Mouse (Mus musculus): ENCODE measurements around the gene Drp2.

Gene Drp2

GRCm38 (mm10) chrX:134403863-134404583, at the start of gene Drp2:
TSS of gene Drp2 (plus strand) at chrX:134404551.
- DNase-seq (ENCODE audit: low read depth, low spot score): no peak

DNA sequence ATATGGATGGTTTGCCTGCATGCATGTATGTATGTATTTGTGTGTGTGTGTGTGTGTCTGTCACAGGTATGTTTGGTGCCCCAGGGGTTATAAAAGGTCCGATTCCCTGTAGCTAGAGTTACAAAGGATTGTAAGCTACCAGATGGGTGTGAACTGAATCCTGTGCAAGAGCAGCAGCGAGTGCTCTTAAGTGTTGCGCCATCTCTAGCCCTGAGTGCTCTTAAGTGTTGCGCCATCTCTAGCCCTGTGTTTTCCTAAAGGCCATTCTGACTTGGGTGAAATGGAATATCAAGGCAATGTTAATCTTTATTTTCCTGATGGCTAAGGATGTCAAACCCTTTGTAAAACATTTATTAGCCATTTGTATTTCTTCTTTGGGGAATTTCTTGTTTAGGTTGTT, 45.0 kb upstream of the Drp2 start:
- DNase-seq (ENCODE audit: low read depth, low spot score): no peak

- DNase-seq (ENCODE audit: low read depth, low spot score): no peak
Measured at GRCm38 (mm10) chrX:134362156-134362555, 42.2 kb upstream of the Drp2 start.

- DNase-seq (ENCODE audit: low read depth, low spot score): no peak
Measured at GRCm38 (mm10) chrX:134365421-134365820, 38.9 kb upstream of the Drp2 start.

GRCm38 (mm10) chrX:134366547-134366946, 37.8 kb upstream of the Drp2 start:
- no peak for DNase-seq (ENCODE audit: low read depth, low spot score)

GRCm38 (mm10) chrX:134371279-134371678, 33.1 kb upstream of the Drp2 start:
- DNase-seq (ENCODE audit: low read depth, low spot score): no peak

- DNase-seq (ENCODE audit: low read depth, low spot score): no peak
Measured at GRCm38 (mm10) chrX:134374190-134374589, 30.2 kb upstream of the Drp2 start.

GRCm38 (mm10) chrX:134384896-134385295, 19.5 kb upstream of the Drp2 start:
- DNase-seq (ENCODE audit: low read depth, low spot score): no peak

DNA sequence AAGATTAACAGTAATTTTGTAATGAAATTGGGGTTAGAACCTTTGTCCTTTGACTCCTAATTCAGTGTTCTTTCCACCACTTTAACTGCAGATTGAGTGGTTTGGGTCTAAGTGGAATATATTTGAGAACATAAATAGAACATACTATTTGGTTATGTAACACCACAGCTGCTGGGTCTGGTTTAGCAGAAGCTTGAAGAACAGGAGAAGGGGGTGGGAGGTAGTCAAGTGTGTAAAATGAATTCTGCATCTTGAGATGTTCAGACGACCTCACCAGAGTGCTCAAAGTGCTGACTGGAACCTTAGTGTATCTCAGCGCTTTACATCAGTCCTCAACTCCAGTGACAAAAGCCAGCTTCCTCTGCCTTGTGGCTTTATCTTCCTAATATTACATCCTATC, 5.4 kb upstream of the Drp2 start:
- DNase-seq (ENCODE audit: low read depth, low spot score): no peak

DNA sequence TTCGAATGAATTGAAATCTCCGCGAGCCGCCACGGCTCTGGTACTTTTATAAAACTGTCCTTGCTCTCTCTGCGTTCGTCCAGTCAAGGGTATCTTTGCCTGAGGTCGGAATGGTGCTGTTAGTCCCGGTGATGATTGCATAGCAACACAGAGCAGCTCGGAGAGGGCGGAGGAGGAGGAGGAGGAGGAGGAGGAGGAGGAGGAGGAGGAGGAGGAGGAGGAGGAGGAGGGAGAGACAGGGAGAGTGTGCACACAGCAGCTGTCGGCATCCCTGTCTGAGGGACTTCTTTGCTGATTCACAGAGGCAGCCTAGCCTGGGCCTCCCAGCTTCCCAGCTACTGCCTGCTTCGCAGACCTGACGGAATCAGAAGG, 219 bp downstream of the Drp2 start:
- DNase-seq (ENCODE audit: low read depth, low spot score): no peak

- no peak for DNase-seq (ENCODE audit: low read depth, low spot score)
Measured at GRCm38 (mm10) chrX:134409354-134409900, 5.1 kb downstream of the Drp2 start.

DNA sequence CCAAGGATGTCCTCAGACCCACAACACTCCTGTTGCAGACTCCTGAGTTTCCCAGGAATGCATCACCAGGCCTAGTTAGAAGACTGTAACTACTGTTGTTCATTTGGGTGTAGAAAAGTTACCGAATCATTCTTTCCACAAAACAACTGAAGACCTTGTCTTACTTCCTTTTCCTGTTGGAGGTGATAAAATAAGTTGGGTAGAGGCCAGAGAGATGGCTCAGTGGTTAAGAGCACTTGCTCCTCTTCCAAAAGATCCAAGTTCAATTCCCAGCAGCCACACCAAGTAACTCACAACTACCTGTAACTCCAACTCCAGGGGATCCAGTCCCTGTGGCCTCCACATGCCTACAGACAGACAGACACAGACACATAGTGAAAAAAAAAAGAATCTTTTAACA, 7.7 kb downstream of the Drp2 start:
- no peak for DNase-seq (ENCODE audit: low read depth, low spot score)

GRCm38 (mm10) chrX:134420097-134420496, 15.7 kb downstream of the Drp2 start:
- DNase-seq (ENCODE audit: low read depth, low spot score): no peak

GRCm38 (mm10) chrX:134424263-134424662, 19.9 kb downstream of the Drp2 start:
- no peak for DNase-seq (ENCODE audit: low read depth, low spot score)

DNA sequence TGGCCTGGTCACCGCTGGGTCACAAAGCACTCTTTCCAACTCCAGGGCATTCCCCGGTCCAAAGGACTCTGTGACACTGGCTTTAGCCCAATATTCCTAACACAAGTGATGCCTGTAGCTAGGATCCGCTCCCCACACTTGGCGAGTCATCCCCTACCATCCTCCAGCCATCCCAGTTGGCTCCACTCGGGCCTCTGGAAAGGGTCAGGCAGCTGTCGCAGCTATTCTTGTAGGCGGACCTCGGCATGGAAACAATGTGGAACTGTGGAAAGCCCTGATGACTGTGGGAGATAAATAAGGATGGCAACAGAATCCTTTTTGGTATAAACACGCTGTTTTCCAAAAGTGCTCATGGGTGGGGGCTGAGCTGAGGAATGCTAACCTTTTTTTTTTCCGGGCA, 21.4 kb downstream of the Drp2 start:
- DNase-seq (ENCODE audit: low read depth, low spot score): no peak

- DNase-seq (ENCODE audit: low read depth, low spot score): no peak
Measured at GRCm38 (mm10) chrX:134426819-134427218, 22.5 kb downstream of the Drp2 start.

- no peak for DNase-seq (ENCODE audit: low read depth, low spot score)
Measured at GRCm38 (mm10) chrX:134427307-134427706, 23.0 kb downstream of the Drp2 start.

DNA sequence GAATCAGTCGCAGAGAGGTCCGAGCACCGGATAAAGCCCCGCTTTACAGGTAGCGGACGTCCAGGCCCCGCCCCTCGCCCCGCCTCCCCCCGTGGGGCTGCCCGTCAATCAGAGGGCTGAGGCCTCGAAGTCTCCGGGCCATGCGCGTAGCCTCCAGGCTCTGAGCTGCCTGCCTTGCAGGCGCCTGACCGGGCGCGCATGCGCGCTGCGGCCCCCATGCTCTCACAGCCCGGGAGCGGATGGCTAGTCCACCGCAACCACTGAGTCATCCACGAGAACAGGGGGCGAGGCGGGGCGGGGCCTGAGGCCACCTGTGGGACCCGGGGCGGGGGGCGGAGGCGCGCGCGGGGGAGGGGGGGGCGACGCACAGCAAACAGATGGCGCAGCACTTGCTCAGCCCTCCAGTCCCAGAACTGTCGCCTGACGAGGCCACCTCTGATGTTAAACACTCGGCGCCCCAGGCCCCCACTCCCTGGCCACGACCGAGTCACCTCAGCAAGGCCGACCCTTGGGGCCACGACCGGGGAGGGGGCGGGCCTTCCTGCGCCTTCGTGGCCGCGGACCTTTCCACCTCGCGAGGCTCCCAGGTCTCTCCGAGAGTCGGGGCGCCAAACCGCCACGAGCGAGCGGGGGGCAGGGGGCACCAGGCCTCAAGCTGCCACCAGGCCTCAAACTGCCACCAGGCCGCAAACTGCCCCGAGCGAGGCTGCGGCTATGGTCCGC, 70.8 kb downstream of the Drp2 start:
- DNase-seq (ENCODE audit: low read depth, low spot score): no peak

DNA sequence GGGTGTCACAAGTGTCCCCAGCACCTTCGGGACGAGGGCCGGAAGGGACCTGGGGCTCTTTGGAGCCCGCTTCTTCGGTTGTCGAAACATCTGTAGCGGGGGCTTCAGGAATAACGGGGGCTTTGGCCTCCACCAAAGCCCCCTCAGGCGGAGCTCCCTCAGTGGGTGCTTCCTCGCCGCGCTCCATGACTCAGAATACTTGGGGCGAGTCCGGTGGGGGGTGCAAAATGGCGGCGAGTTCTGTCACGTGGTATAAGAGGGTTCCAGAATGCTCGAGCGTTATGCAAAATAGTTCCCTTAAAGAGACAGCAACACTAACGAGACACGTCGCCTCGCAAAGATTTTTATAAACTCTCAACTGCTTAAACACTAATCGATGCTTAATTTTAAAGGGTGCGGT, 71.9 kb downstream of the Drp2 start, which contains the start of gene Taf7l:
Taf7l (minus strand) TSS at position 201 of the 400 bp plus-strand sequence.
- DNase-seq (ENCODE audit: low read depth, low spot score): no peak

- DNase-seq (ENCODE audit: low read depth, low spot score): no peak
Measured at GRCm38 (mm10) chrX:134481720-134482119, 77.4 kb downstream of the Drp2 start.

GRCm38 (mm10) chrX:134500651-134501050, 96.3 kb downstream of the Drp2 start:
- DNase-seq (ENCODE audit: low read depth, low spot score): no peak

All from c-Kit-negative CD71-positive TER-119-positive erythroid progenitor cells, embryonic 14.5 days (primary cell).